Mouse (Mus musculus) midbrain, embryonic 13.5 days (tissue): Measurements from ENCODE around the gene Rassf8. TPM values are rescaled to one million over a fixed set of nuclear protein-coding genes. Genes with fewer than 3 reads are reported as not detected.

ENCODE experiments used
- polyA plus RNA-seq: library from polyadenylated mRNA; unstranded; fragments of >200 nt; fragmentation: Nextera tagmentation; extraction: Ambion mirVana; gene quantifications from 2 replicates; pipeline ENCODE4 v1.2.1, GENCODE M21; 2015

Gene Rassf8
- polyA plus RNA-seq, 1 experiment from 2014 or later, result 3.9 TPM

Other genes with a start within 250 kb of the Rassf8 start
- gene Lmntd1, start 132.4 kb upstream of the Rassf8 start, polyA plus RNA-seq, result 0.78 and 1.3 TPM in 2 replicates
- gene Tuba3b, start 131.0 kb upstream of the Rassf8 start, polyA plus RNA-seq, result not detected in 2 replicates
- gene Bhlhe41, start 118.8 kb downstream of the Rassf8 start, polyA plus RNA-seq, result 3.9 TPM in 2 replicates
- gene Sspn, start 184.9 kb downstream of the Rassf8 start, polyA plus RNA-seq, result 2.1 and 2.8 TPM in 2 replicates